Mouse (Mus musculus) heart, embryonic 14.5 days (tissue): Measurements from ENCODE around the gene Cdh18. TPM values are rescaled to one million over a fixed set of nuclear protein-coding genes. Genes with fewer than 3 reads are reported as not detected.

Experiments
- ATAC-seq: fragments of 200-750 bp; cut with Nextera tagmentation; 2 replicates; pipeline ENCODE4 v1.8.0; 2017; ENCODE audit warnings: low read depth, moderate TSS enrichment; ENCODE audit not compliant: insufficient number of reproducible peaks, insufficient read depth, low FRiP score
- H3K27ac ChIP-seq, 2 experiments: fragments of 200-500 bp in 1 of 2; fragments of 300-500 bp in 1 of 2; sonication (generic) in 1 of 2; replicated peaks in 1 of 2; 2 replicates each; pipeline ENCODE4 v1.5.1; 2012 to 2014; ENCODE audit warnings: low read depth in 2 of 2, low read length in 2 of 2, control low read depth in 1 of 2, mild to moderate bottlenecking in 1 of 2, mixed read lengths in 1 of 2; ENCODE audit not compliant: control insufficient read depth in 1 of 2, insufficient read depth in 1 of 2
- H3K27me3 ChIP-seq: fragments of 300-500 bp; sonication (generic); 2 replicates; pipeline ENCODE4 v1.6.1; 2014; ENCODE audit warnings: mild to moderate bottlenecking, low read length, control low read depth; ENCODE audit not compliant: control insufficient read depth, insufficient read depth
- H3K36me3 ChIP-seq: fragments of 300-500 bp; sonication (generic); 2 replicates; pipeline ENCODE4 v1.6.1; 2014; ENCODE audit warnings: mild to moderate bottlenecking, control low read depth, low read length, mixed read lengths; ENCODE audit not compliant: control insufficient read depth, insufficient read depth
- H3K4me1 ChIP-seq, 2 experiments: fragments of 200-500 bp in 1 of 2; fragments of 300-500 bp in 1 of 2; sonication (generic) in 1 of 2; 2 replicates each; pipeline ENCODE4 v1.6.1; 2012 to 2014; ENCODE audit warnings: low read length in 2 of 2, control low read depth in 1 of 2, mixed read lengths in 1 of 2; ENCODE audit not compliant: control insufficient read depth in 2 of 2, insufficient read depth in 2 of 2
- H3K4me2 ChIP-seq: fragments of 300-500 bp; sonication (generic); 2 replicates; pipeline ENCODE4 v1.6.1; 2014; ENCODE audit warnings: mild to moderate bottlenecking, low read length
- H3K4me3 ChIP-seq, 2 experiments: fragments of 200-500 bp in 1 of 2; fragments of 300-500 bp in 1 of 2; sonication (generic) in 1 of 2; 2 replicates each; pipeline ENCODE4 v1.5.1; 2012 to 2014; ENCODE audit warnings: low read length in 2 of 2, mild to moderate bottlenecking in 2 of 2, control low read depth in 1 of 2, low read depth in 1 of 2, moderate library complexity in 1 of 2; ENCODE audit not compliant: control insufficient read depth in 1 of 2, insufficient read depth in 1 of 2
- H3K9ac ChIP-seq: fragments of 300-500 bp; sonication (generic); 2 replicates; pipeline ENCODE4 v1.6.1; 2014; ENCODE audit warnings: mild to moderate bottlenecking, low read length
- H3K9me3 ChIP-seq: fragments of 300-500 bp; sonication (generic); 2 replicates; pipeline ENCODE4 v1.6.1; 2016; ENCODE audit warnings: low read length, control low read depth; ENCODE audit not compliant: control insufficient read depth
- WGBS: fragments of 180-500 bp; shearing (Covaris S2); extraction: QIAGEN DNeasy Blood & Tissue Kit; methylation state at CpG from one replicate; pipeline ENCODE4 v1.1.7; 2014; 5-methylcytosine and 5-hydroxymethylcytosine counted together
- polyA plus RNA-seq: library from polyadenylated mRNA; unstranded; fragments of >200 nt; fragmentation: Nextera tagmentation; extraction: Ambion mirVana; gene quantifications from 2 replicates; pipeline ENCODE4 v1.2.1, GENCODE M21; 2014

Cdh18 gene
- polyA plus RNA-seq, 1 experiment from 2014 or later, result 0.27 TPM

- no peak overlapping the region for H3K4me3 ChIP-seq
- ATAC-seq, result no peak
- H3K36me3 ChIP-seq, result no peaks in the 10 kb centered on the region
- no peak overlapping the region for H3K27ac ChIP-seq
- WGBS, result 70% methylated on average over 3 of the region's 3 CpGs
- H3K4me1 ChIP-seq, result no peaks in the 10 kb centered on the region
- peaks cover 3% of the 10 kb centered on the region; the same call in 1 of the 2 replicates for H3K9me3 ChIP-seq
- H3K9ac ChIP-seq, result no peak overlapping the region
- no peaks in the 10 kb centered on the region for H3K27me3 ChIP-seq
- H3K4me2 ChIP-seq, result no peak overlapping the region
Observed at GRCm38 (mm10) chr15:23457401-23457800, 908.6 kb downstream of the Cdh18 start.

GRCm38 (mm10) chr15:23470527-23471475 is 922.0 kb downstream of the Cdh18 start:
- Histone ChIP-seq H3K27ac (no peak overlapping the region), H3K27me3 (no peaks in the 10 kb centered on the region), H3K4me2 (no peak overlapping the region), H3K9ac (no peak overlapping the region), H3K9me3 (no peaks in the 10 kb centered on the region), H3K4me1 (no peaks in the 10 kb centered on the region), H3K4me3 (no peak overlapping the region), H3K36me3 (no peaks in the 10 kb centered on the region)
- WGBS, result 85% methylated on average over 7 of the region's 7 CpGs
- no peak for ATAC-seq

GRCm38 (mm10) chr15:23486306-23486705 is 937.5 kb downstream of the Cdh18 start:
- 47% methylated on average over 1 of the region's 1 CpGs for WGBS
- no peak for ATAC-seq
- H3K27ac ChIP-seq, result no peak overlapping the region
- no peak overlapping the region for H3K4me2 ChIP-seq
- no peaks in the 10 kb centered on the region for H3K27me3 ChIP-seq
- H3K36me3 ChIP-seq, result no peaks in the 10 kb centered on the region
- no peaks in the 10 kb centered on the region for H3K4me1 ChIP-seq
- no peak overlapping the region for H3K4me3 ChIP-seq
- no peak overlapping the region for H3K9ac ChIP-seq
- H3K9me3 ChIP-seq, result no peaks in the 10 kb centered on the region

GRCm38 (mm10) chr15:23506480-23506879 is 957.7 kb downstream of the Cdh18 start:
- Histone ChIP-seq H3K36me3 (no peaks in the 10 kb centered on the region), H3K27me3 (no peaks in the 10 kb centered on the region), H3K4me3 (no peak overlapping the region), H3K9ac (no peak overlapping the region), H3K27ac (no peak overlapping the region), H3K4me2 (no peak overlapping the region), H3K9me3 (0 out of 2 replicates have a peak, but pooled peaks cover 2% of the 10 kb centered on the region), H3K4me1 (no peaks in the 10 kb centered on the region)
- no peak for ATAC-seq
- WGBS, result 70% methylated on average over 4 of the region's 4 CpGs

GRCm38 (mm10) chr15:23509694-23510093 is 960.9 kb downstream of the Cdh18 start:
- Histone ChIP-seq H3K9me3 (0 out of 2 replicates have a peak, but pooled peaks cover 2% of the 10 kb centered on the region), H3K27ac (no peak overlapping the region), H3K27me3 (no peaks in the 10 kb centered on the region), H3K4me1 (no peaks in the 10 kb centered on the region), H3K9ac (no peak overlapping the region), H3K4me2 (no peak overlapping the region), H3K36me3 (no peaks in the 10 kb centered on the region), H3K4me3 (no peak overlapping the region)
- 42% methylated on average over 2 of the region's 2 CpGs for WGBS
- no peak for ATAC-seq

- WGBS, result 86% methylated on average over 3 of the region's 3 CpGs
- Histone ChIP-seq H3K4me1 (no peaks in the 10 kb centered on the region), H3K4me3 (no peak overlapping the region), H3K4me2 (no peak overlapping the region), H3K36me3 (no peaks in the 10 kb centered on the region), H3K27me3 (no peaks in the 10 kb centered on the region), H3K9me3 (no peaks in the 10 kb centered on the region), H3K9ac (no peak overlapping the region), H3K27ac (no peak overlapping the region)
- no peak for ATAC-seq
Observed at GRCm38 (mm10) chr15:23515786-23516185, 967.0 kb downstream of the Cdh18 start.

- Histone ChIP-seq H3K27me3 (no peaks in the 10 kb centered on the region), H3K4me1 (no peaks in the 10 kb centered on the region), H3K9ac (no peak overlapping the region), H3K27ac (no peak overlapping the region), H3K4me3 (no peak overlapping the region), H3K4me2 (no peak overlapping the region), H3K9me3 (no peaks in the 10 kb centered on the region), H3K36me3 (no peaks in the 10 kb centered on the region)
- no peak for ATAC-seq
- WGBS, result 63% methylated on average over 2 of the region's 2 CpGs
Observed at GRCm38 (mm10) chr15:23518079-23518478, 969.3 kb downstream of the Cdh18 start.
